Mouse (Mus musculus): ENCODE data around the gene Vwa2. TPM values are rescaled to one million over a fixed set of nuclear protein-coding genes. Genes with fewer than 3 reads are reported as not detected.

Vwa2 gene
- polyA plus RNA-seq, 1 experiment, result not detected

DNA sequence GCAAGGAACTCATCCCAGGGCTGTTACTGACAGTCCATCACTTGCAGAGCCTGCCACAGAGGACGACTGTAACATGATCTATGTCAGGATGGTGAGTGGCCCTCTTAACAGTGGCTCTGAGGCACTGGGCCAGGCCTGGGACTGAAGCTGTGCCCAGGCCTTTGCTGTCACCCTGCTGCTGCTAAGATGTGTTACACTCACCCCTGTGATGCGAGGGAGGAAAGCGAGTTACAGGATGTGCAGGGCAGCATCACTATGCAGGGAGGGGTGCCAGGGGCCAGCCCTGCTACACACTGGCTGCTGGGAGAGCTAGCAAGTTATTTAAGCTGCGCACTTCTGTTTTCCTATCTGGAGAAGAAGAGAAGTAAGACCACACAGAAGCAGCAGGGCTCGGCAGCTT is 17.6 kb upstream of the Vwa2 start:
- H3K4me3 ChIP-seq (replicated peaks), result no peak overlapping the region
- TF ChIP-seq GATA1 (IDR thresholded peaks at IDR 0.05; ENCODE audit: borderline replicate concordance, low read length) (no peak), FLI1 (IDR thresholded peaks at IDR 0.05; ENCODE audit: low read length) (no peak)
- no peaks in the 10 kb centered on the region for H3K4me1 ChIP-seq
- peaks cover 30% of the 10 kb centered on the region for H3K27me3 ChIP-seq (replicated peaks)
- H3K36me3 ChIP-seq (replicated peaks; ENCODE audit: low read length), result no peaks in the 10 kb centered on the region
- H3K9me3 ChIP-seq, result 0 out of 2 replicates have a peak, but pooled peaks cover 5% of the 10 kb centered on the region

GRCm38 (mm10) chr19:56867701-56868100 is 6.3 kb upstream of the Vwa2 start:
- no peaks in the 10 kb centered on the region for H3K9me3 ChIP-seq
- no peak overlapping the region for H3K4me3 ChIP-seq (replicated peaks)
- H3K4me1 ChIP-seq, result peaks cover 4% of the 10 kb centered on the region; the same call in 1 of the 2 replicates
- H3K36me3 ChIP-seq (replicated peaks; ENCODE audit: low read length), result no peaks in the 10 kb centered on the region
- peaks cover 68% of the 10 kb centered on the region for H3K27me3 ChIP-seq (replicated peaks)
- TF ChIP-seq GATA1 (IDR thresholded peaks at IDR 0.05; ENCODE audit: borderline replicate concordance, low read length), result no peak

- no peak for TF ChIP-seq FLI1 (IDR thresholded peaks at IDR 0.05; ENCODE audit: low read length)
- TF ChIP-seq GATA1 (IDR thresholded peaks at IDR 0.05; ENCODE audit: borderline replicate concordance, low read length), result no peak
- no peak overlapping the region for H3K4me3 ChIP-seq (replicated peaks)
- H3K4me1 ChIP-seq, result peaks cover 9% of the 10 kb centered on the region; the same call in 1 of the 2 replicates
- H3K36me3 ChIP-seq (replicated peaks; ENCODE audit: low read length), result no peaks in the 10 kb centered on the region
- peaks cover 89% of the 10 kb centered on the region for H3K27me3 ChIP-seq (replicated peaks)
- H3K9me3 ChIP-seq, result no peaks in the 10 kb centered on the region
These were observed 709 bp downstream of the Vwa2 start for GRCm38 (mm10) chr19:56874601-56875315.

GRCm38 (mm10) chr19:56877364-56877763 is 3.3 kb downstream of the Vwa2 start:
- Histone ChIP-seq H3K27me3 (replicated peaks) (peaks cover 93% of the 10 kb centered on the region), H3K36me3 (replicated peaks; ENCODE audit: low read length) (no peaks in the 10 kb centered on the region), H3K4me3 (replicated peaks) (no peak overlapping the region), H3K4me1 (peaks cover 7% of the 10 kb centered on the region; the same call in 1 of the 2 replicates), H3K9me3 (no peaks in the 10 kb centered on the region)
- TF ChIP-seq FLI1 (IDR thresholded peaks at IDR 0.05; ENCODE audit: low read length) (no peak), GATA1 (IDR thresholded peaks at IDR 0.05; ENCODE audit: borderline replicate concordance, low read length) (no peak)

DNA sequence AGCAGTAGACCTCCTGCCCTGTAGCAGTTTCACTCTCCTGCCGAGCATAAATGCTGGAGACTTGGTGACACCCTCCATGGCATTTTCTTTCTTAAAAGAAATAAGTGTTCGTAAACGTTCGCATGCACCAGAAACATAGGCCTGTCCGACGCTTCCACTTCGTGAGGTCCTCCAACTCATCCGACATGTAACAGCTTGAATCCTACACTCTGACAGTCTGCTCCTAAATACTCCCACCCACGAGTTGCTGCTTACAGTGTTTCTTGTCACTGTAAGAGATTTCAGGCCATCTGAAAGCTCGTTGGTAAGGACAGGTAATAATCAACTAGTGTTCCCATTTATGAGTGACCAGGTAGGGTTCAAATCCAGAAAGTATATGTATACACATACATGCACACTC is 13.8 kb downstream of the Vwa2 start:
- H3K4me1 ChIP-seq, result no peaks in the 10 kb centered on the region
- no peak overlapping the region for H3K4me3 ChIP-seq (replicated peaks)
- H3K27me3 ChIP-seq (replicated peaks), result peaks cover 30% of the 10 kb centered on the region
- H3K9me3 ChIP-seq, result no peaks in the 10 kb centered on the region
- no peaks in the 10 kb centered on the region for H3K36me3 ChIP-seq (replicated peaks; ENCODE audit: low read length)
- TF ChIP-seq GATA1 (IDR thresholded peaks at IDR 0.05; ENCODE audit: borderline replicate concordance, low read length), result no peak
- TF ChIP-seq FLI1 (IDR thresholded peaks at IDR 0.05; ENCODE audit: low read length), result no peak

- TF ChIP-seq GATA1 (IDR thresholded peaks at IDR 0.05; ENCODE audit: borderline replicate concordance, low read length) (no peak), FLI1 (IDR thresholded peaks at IDR 0.05; ENCODE audit: low read length) (no peak)
- Histone ChIP-seq H3K4me1 (no peaks in the 10 kb centered on the region), H3K4me3 (replicated peaks) (no peak overlapping the region), H3K36me3 (replicated peaks; ENCODE audit: low read length) (no peaks in the 10 kb centered on the region), H3K9me3 (no peaks in the 10 kb centered on the region), H3K27me3 (replicated peaks) (peaks cover 29% of the 10 kb centered on the region)
These were observed 14.6 kb downstream of the Vwa2 start for GRCm38 (mm10) chr19:56888654-56889053.

DNA sequence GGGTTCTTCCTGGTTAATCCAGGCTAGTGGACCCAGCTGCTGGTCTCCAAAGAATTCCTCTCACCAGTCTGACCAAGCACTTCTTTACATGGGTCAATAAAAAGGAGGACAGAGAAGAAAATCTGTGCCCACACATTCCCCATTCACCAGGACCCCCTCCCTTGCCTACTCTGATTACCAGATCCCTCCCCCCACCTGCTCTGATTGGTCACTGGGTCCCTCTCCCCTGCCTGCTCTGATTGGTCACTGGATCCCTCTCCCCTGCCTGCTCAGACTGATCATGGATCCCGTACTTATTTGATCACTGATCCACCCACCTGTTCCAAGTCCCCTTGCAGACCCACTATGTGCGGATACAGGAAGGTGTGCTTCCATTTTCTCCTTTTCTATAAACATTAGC is 17.4 kb downstream of the Vwa2 start:
- Histone ChIP-seq H3K4me3 (replicated peaks) (no peak overlapping the region), H3K9me3 (no peaks in the 10 kb centered on the region), H3K36me3 (replicated peaks; ENCODE audit: low read length) (no peaks in the 10 kb centered on the region), H3K27me3 (replicated peaks) (peaks cover 20% of the 10 kb centered on the region), H3K4me1 (no peaks in the 10 kb centered on the region)
- TF ChIP-seq GATA1 (IDR thresholded peaks at IDR 0.05; ENCODE audit: borderline replicate concordance, low read length), result no peak
- no peak for TF ChIP-seq FLI1 (IDR thresholded peaks at IDR 0.05; ENCODE audit: low read length)

DNA sequence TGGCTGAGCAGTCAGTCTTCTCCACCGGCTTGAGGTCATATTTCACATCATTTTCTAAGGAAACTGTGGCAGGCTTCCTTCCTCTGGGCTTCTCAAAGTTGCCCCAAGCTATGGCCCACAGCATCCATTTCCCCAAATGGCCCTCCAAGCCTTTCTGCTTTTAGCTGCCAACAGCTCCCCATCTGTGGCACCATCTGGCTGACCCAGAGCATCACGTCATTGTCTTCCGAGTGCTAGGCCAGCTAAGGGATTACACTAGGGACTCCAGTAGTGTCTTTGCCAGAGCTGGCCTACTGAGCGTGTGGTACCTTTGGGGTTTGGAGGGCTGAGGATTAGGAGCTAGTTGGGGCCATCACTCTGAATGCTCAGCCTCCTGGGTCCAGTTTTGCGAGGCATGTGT is 18.5 kb downstream of the Vwa2 start:
- TF ChIP-seq FLI1 (IDR thresholded peaks at IDR 0.05; ENCODE audit: low read length) (no peak), GATA1 (IDR thresholded peaks at IDR 0.05; ENCODE audit: borderline replicate concordance, low read length) (no peak)
- Histone ChIP-seq H3K27me3 (replicated peaks) (peaks cover 22% of the 10 kb centered on the region), H3K9me3 (no peaks in the 10 kb centered on the region), H3K36me3 (replicated peaks; ENCODE audit: low read length) (no peaks in the 10 kb centered on the region), H3K4me3 (replicated peaks) (no peak overlapping the region), H3K4me1 (no peaks in the 10 kb centered on the region)

DNA sequence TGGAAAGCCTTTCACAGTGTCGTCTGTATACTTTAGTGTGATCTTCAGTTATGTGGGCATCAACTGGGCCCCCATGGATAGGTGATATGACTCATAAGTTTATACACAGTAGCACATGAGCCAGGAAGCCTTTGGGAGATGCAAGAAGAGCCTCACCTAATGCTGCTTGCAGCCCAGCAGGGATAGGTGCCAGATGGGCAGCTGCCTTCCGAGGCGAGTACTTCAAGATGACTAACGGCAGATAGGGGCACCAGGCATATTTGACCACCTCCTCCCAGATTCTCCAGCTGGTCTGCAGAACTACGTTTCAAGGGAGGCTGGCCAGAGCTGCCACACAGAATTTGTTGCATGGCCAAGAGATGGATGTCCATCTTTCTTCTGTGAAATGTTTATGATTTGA is 19.3 kb downstream of the Vwa2 start:
- H3K36me3 ChIP-seq (replicated peaks; ENCODE audit: low read length), result no peaks in the 10 kb centered on the region
- no peaks in the 10 kb centered on the region for H3K4me1 ChIP-seq
- TF ChIP-seq GATA1 (IDR thresholded peaks at IDR 0.05; ENCODE audit: borderline replicate concordance, low read length) (no peak), FLI1 (IDR thresholded peaks at IDR 0.05; ENCODE audit: low read length) (no peak)
- H3K9me3 ChIP-seq, result no peaks in the 10 kb centered on the region
- peaks cover 25% of the 10 kb centered on the region for H3K27me3 ChIP-seq (replicated peaks)
- H3K4me3 ChIP-seq (replicated peaks), result no peak overlapping the region

DNA sequence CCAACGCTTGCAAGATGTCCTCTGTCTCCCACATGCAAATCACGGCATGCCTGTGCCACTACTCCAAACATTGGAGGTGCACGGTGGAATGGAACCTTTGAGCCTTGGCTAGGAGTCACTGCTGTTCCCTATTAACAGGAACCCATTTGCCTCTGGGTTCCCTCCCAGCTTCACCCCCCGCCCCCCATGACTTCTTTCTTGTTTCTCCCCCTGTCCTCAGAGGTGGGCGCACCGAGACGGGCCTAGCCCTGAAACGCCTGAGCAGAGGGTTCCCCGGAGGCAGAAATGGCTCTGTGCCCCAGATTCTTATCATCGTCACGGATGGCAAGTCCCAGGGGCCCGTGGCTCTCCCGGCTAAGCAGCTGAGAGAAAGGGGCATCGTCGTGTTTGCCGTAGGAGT is 23.6 kb downstream of the Vwa2 start:
- Histone ChIP-seq H3K27me3 (replicated peaks) (peaks cover 28% of the 10 kb centered on the region), H3K4me3 (replicated peaks) (no peak overlapping the region), H3K9me3 (no peaks in the 10 kb centered on the region), H3K4me1 (no peaks in the 10 kb centered on the region), H3K36me3 (replicated peaks; ENCODE audit: low read length) (no peaks in the 10 kb centered on the region)
- no peak for TF ChIP-seq FLI1 (IDR thresholded peaks at IDR 0.05; ENCODE audit: low read length)
- TF ChIP-seq GATA1 (IDR thresholded peaks at IDR 0.05; ENCODE audit: borderline replicate concordance, low read length), result no peak
